Mouse (Mus musculus) cerebellum, adult 8-10 months (tissue): ENCODE measurements at regions not wholly inside any gene's neighbourhood (a gene's known extent, or its start where the extent isn't known, plus 50 kb on each side); places are given as distances from the start of the nearest gene placed in this dataset.

Source experiments
- DNase-seq: peaks from one replicate; pipeline ENCODE4 v3.0.0; 2022

DNA sequence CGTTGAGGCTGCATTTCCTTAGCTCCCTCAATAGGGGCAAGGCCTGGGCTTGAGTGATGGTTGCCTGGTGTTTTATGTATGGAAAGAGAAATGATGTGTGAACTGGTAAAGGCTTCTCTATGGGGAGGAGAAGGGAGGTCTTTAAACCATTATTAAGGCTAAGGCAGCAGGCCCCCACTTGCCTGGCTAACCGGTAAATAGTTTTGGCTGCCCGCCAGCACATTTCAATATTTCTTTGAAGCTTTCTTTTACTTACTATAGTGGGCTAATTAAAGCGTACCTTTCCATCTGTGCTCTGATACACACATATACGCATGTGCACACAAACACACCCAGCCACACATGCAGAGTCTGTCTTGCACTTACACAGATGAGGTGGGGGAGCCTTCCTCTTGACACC lies 123.9 kb upstream of the Slc35b3 start:
- no peak for DNase-seq

DNA sequence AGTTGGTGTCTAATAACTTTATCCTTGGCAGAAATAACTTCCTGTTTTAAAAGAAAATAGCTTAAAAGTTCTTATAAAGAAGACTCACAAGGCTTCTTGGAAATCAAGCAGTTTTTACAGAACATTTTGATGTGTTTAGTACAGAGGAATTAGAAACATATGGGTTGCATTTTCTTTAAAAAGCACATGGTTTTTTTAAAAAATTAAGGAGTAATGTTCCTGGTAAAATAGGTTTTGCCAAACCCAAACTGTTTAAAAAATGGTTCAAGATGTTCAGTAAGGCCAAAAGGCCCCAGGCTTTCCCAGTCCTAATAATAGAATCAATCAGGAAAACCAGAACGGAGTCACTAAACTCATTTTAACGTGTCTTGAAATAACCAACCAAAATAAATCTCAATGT lies 113.5 kb upstream of the Slc35b3 start:
- no peak for DNase-seq

DNA sequence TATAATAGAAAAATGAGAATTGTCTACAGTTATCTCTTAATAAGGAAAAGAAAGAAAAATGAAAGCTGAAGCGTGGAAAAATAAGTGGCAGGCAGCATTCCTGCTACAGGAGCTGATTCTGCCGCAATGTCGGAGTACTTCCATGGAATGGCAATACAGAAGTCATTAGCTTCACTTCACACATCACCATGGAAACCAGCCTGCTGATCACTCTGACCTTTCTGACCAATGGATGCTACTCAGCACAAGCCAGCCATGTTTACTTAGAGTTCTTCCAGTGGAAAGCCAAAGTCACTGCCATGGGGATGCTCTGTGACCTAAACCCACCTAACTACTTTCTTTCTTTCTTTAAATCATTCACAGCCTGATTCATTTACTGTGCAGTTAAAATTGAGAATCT lies 71.6 kb upstream of the Slc35b3 start:
- no peak for DNase-seq

DNA sequence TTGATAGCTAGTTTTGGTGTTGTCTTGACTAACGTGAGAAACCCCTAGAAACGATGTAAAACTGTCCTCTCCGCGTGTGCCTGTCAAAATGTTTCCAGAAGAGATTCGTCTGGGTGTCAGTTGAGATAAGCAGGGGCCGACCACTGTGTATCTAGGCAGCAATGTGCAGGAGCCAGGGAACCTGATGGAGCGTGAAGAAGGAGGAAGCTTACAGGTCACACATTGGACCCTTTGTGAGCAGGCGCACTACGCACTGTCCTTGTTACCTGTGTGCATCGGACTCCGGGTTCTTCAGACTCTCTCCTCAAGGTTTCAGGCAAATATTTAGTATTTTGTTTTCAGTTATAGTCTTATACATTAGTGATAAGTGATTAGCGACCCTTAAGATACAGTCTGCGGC lies 59.5 kb upstream of the Slc35b3 start:
- no peak for DNase-seq

DNA sequence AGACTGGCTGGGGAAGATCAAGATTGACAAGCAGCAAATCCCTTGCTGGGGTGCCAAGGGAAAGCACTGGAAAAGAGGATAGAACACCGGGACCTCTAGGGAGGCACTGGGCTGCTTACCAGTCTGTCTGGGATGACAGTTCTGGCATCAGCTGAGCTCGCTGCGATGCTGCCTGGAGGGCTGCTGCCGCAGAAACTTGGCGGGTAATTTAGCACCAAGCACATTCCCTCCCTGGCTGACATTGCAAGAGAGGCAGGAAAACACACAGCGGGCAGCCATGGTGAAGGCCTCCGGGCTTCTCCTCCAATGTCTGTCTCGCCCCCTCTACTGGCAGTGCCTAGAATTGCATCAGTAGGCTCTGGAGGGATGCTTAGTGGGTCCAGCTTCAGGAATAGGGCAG lies 51.0 kb upstream of the Slc35b3 start:
- peak; percentile 74 for DNase-seq
